Mouse (Mus musculus): ENCODE measurements around the gene Itga2b.

Itga2b gene

DNA sequence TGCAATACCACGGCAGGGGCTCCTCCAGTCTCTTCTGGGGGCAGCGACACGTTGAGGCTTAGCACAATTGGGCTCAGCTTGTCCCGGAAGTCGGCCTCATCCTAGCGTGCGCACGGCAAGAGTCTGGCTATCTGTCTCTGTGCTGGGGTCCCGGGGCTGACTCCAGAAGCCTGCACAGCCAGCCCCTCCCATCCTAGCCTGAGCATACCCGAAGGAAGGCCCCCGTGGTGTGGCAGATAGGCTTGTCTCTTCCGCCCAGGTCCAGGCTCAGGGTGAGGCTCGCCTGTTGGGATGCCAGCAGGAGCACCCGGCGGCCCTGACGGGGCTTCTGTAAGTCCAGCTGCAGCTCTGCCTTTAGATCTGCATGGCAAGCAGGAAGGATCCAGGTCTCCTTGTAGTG, 9.4 kb downstream of the Itga2b start:
- no peak for DNase-seq (ENCODE audit: extremely low read depth, low read depth)

- no peak for DNase-seq (ENCODE audit: extremely low read depth, low read depth)
Measured at GRCm38 (mm10) chr11:102455740-102456396, 14.1 kb downstream of the Itga2b start.

DNA sequence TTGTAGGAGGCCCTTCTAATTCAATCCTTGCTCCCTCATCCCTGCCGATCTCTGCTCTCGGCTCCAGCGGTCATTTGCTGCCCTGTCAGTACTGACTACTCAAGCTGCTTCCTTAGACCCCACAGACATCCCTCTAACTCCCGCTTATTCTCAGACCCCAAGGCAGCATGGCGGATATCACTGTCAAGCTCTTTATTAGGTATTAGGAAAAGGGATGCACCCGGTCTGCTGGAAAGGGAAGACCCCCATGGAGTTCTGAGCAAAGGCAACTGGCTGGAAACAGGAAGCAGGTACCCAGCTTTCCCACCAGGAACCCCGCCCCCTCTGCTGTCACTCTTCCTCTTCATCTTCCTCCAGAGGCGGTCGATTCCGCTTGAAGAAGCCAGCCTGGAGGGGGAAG, 16.8 kb downstream of the Itga2b start:
- DNase-seq (ENCODE audit: extremely low read depth, low read depth): no peak

GRCm38 (mm10) chr11:102449043-102450008, 20.6 kb downstream of the Itga2b start:
- DNase-seq (ENCODE audit: extremely low read depth, low read depth): no peak

DNA sequence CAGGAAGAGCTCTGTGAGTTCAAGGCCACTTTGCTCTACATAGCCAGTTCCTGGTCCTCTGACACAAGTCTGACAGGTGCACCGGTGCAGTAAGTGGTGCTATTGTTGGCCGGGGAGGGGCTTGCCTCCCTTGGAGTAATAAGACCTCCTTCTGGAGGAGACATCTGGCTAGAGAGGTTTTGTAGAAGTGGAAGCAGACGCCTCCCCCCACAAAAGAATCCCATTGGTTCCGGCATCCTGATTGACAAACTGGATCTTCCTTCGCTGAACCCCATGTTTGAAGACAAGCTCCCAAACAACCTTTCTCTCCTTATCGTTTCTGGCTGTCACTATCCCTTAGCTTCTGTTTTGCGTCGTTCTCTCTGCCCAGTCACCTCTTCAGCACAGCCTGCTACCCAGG, 21.6 kb downstream of the Itga2b start:
- no peak for DNase-seq (ENCODE audit: extremely low read depth, low read depth)

GRCm38 (mm10) chr11:102447497-102447896, 22.4 kb downstream of the Itga2b start, which contains the start of gene Fam171a2:
Gene Fam171a2 (minus strand): TSS chr11:102447682.
- DNase-seq (ENCODE audit: extremely low read depth, low read depth): no peak

GRCm38 (mm10) chr11:102446581-102447461, 23.1 kb downstream of the Itga2b start:
- DNase-seq (ENCODE audit: extremely low read depth, low read depth): no peak

GRCm38 (mm10) chr11:102445891-102446361, 24.0 kb downstream of the Itga2b start:
- DNase-seq (ENCODE audit: extremely low read depth, low read depth): no peak

GRCm38 (mm10) chr11:102445264-102445890, 24.5 kb downstream of the Itga2b start:
- DNase-seq (ENCODE audit: extremely low read depth, low read depth): no peak

- DNase-seq (ENCODE audit: extremely low read depth, low read depth): no peak
Measured at GRCm38 (mm10) chr11:102444781-102445180, 25.1 kb downstream of the Itga2b start.

DNA sequence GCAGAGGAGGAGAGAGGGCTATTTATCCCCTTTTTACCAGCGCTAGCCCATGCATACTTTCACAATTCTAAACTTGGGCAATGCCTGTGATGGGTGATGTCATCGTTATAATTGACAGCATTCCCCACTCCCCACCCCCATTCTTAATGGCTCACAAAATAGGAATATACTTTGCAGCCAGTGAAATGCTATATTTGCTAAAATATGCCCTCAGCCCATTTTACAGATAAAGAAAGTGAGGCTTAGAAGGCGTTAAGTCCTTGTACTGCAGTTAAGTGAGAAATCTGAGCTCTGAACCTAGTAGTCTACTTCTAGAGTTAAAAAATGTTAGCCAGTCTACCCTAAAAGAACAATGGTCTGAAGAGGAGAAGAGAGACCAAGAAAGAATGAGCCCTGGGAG, 25.6 kb downstream of the Itga2b start:
- no peak for DNase-seq (ENCODE audit: extremely low read depth, low read depth)

DNA sequence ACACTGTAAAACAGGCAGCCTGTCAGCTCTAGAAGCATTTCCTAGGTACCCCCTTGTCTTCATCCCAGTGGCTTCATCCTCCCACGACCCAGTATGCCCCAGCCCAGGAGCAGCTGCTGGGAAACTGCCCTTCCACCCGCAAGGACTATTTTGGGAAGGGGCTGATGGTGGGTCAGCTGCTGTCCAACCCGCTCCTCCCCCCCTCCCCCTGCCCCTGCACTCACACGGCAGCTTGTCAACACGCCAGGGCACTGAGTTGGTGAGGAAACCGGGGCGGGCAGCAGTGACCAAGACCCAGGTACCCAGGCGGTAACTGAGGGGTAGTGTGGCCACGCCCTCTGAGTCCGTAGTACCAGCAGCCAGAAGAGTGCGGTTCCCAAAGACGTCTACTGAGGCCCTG, 26.2 kb downstream of the Itga2b start:
- no peak for DNase-seq (ENCODE audit: extremely low read depth, low read depth)

DNA sequence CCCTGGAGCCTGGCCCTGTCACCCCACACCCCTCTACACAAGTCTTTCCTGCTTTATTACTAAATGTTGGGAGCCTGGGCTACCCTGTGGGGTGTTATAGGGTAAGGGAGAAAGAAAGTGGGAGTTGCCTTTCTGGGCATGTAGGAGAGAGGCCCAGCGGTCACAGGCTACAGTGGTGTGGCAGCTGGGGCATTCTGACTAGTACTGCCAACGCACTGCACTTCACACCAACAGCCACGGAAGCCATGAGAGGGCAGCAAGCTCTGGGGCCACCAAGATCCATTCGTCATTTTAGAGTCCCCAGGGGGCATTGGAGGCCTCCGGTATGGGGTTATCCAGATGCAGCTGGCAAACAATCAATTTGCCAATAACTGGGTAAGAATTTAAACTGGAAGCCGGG, 27.8 kb downstream of the Itga2b start:
- DNase-seq (ENCODE audit: extremely low read depth, low read depth): no peak

DNA sequence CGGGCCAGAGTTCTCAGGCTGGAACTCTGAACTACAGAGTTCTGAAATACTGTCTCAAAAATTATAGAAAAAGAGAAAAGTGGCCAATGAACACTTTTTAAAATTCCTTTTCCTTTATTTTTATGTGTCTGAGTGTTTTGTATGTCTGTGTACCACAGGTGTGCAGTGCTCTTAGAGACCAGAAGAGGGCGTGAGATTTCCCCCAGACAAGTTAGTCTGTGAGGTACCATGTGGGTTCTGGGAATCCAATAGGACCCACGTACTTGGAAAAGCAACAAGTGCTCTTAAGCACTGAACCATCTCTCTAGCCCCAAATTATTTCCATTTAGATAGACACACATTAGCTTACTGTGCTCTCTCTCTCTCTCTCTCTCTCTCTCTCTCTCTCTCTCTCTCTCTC, 28.5 kb downstream of the Itga2b start:
- DNase-seq (ENCODE audit: extremely low read depth, low read depth): no peak

- no peak for DNase-seq (ENCODE audit: extremely low read depth, low read depth)
Measured at GRCm38 (mm10) chr11:102440255-102440654, 29.7 kb downstream of the Itga2b start.

- no peak for DNase-seq (ENCODE audit: extremely low read depth, low read depth)
Measured at GRCm38 (mm10) chr11:102439093-102440082, 30.5 kb downstream of the Itga2b start.

- no peak for DNase-seq (ENCODE audit: extremely low read depth, low read depth)
Measured at GRCm38 (mm10) chr11:102438212-102439092, 31.5 kb downstream of the Itga2b start.

All from MEL-GATA-1-ER (cell line).